18 mouse cellular contexts compared by ENCODE assay signal in the genomic region with DNA sequence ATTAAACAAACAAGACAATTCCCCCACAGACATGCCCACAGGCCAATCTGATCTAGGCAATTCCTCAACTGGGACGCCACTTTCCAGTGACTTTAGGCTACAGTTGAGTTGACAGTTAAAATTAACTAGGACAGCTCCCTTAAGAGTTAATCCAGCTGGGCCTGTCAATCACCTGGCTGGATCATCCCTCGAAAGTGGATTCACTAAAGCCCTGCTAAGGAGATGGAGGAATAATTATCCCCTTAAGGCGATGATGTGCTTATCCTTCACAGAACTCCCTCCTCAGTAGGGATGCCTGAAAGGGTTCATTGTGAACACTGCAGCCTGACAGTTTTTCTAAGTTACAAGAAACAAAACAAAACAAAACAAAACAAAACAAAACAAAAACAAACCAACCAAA. TPM values are rescaled to one million over a fixed set of nuclear protein-coding genes. Genes with fewer than 3 reads are reported as not detected.
DNase-seq lines count a peak whose midpoint lies in the region; ATAC-seq and TF ChIP-seq lines count a peak whose summit lies in the region.
"Had no signal": no experiment of that assay in that cellular context is flagged by ENCODE, and none has a peak within 500 bp of the region (broad histone marks: within the 10 kb centered on the region; RNA-seq: fewer than 3 reads in every experiment).

No protein-coding gene starts in this region.

- no peak for TF ChIP-seq POLR2A in liver, adult 2 months (IDR thresholded peaks at IDR 0.05; ENCODE audit: extremely low read depth, insufficient read depth, low read length)

- H3K27ac ChIP-seq in gastrocnemius, adult 2 months = peak overlapping the region; percentile 95
- peak overlapping the region; percentile 58; the same call in 1 of the 2 replicates for H3K27ac ChIP-seq in liver, adult 2 months (replicated peaks; ENCODE audit: insufficient read depth, low read depth, low read length)
- H3K27ac ChIP-seq in liver, embryonic 11.5 days (ENCODE audit: low read depth, low read length) = no peak overlapping the region
- H3K27ac ChIP-seq: embryonic facial prominence, embryonic 10.5 days; embryonic facial prominence, embryonic 12.5 days; forebrain, embryonic 13.5 days; forebrain, embryonic 15.5 days had no signal

- DNase-seq in gastrocnemius, adult 2 months = no peak
- no peak for DNase-seq in gastrocnemius, postnatal 10 days
- DNase-seq in liver, adult 2 months (ENCODE audit: extremely low read depth, low read depth, low spot score) = no peak
- DNase-seq in liver, embryonic 11.5 days (ENCODE audit: low spot score) = no peak
- peak; percentile 84 for DNase-seq in retina, postnatal 7 days (ENCODE audit: low read depth, low spot score)
- DNase-seq: adrenal gland, adult 8-10 months; adrenal gland, postnatal 14 days; adrenal gland, postnatal 36 days; B cell, adult 2 months had no signal

- H3K9me3 ChIP-seq in liver, embryonic 11.5 days (ENCODE audit: control insufficient read depth, low read length) = no peaks in the 10 kb centered on the region
- H3K9me3 ChIP-seq: embryonic facial prominence, embryonic 10.5 days; embryonic facial prominence, embryonic 12.5 days; forebrain, embryonic 15.5 days had no signal

- no peaks in the 10 kb centered on the region for H3K27me3 ChIP-seq in liver, adult 2 months (ENCODE audit: control insufficient read depth, insufficient read depth, low read length)
- H3K27me3 ChIP-seq in liver, embryonic 11.5 days (replicated peaks; ENCODE audit: control insufficient read depth, insufficient read depth, low read length) = no peaks in the 10 kb centered on the region
- H3K27me3 ChIP-seq: embryonic facial prominence, embryonic 12.5 days; forebrain, embryonic 13.5 days; forebrain, embryonic 15.5 days; Patski had no signal

- no peaks in the 10 kb centered on the region for H3K36me3 ChIP-seq in liver, adult 2 months (ENCODE audit: control insufficient read depth, insufficient read depth, low read length)
- no peaks in the 10 kb centered on the region for H3K36me3 ChIP-seq in liver, embryonic 11.5 days (ENCODE audit: control insufficient read depth, insufficient read depth, low read length)
- H3K36me3 ChIP-seq: embryonic facial prominence, embryonic 10.5 days; embryonic facial prominence, embryonic 12.5 days; forebrain, embryonic 15.5 days; G1E had no signal

- H3K4me2 ChIP-seq in liver, embryonic 11.5 days = no peak overlapping the region
- H3K4me2 ChIP-seq: embryonic facial prominence, embryonic 12.5 days; forebrain, embryonic 13.5 days; forebrain, embryonic 15.5 days had no signal

- 86% methylated on average over 3 of the region's 3 CpGs for WGBS in liver, adult 2 months
- 68% methylated on average over 3 of the region's 3 CpGs for WGBS in liver, embryonic 11.5 days

- H3K4me3 ChIP-seq in gastrocnemius, adult 2 months = no peak overlapping the region
- H3K4me3 ChIP-seq in liver, adult 2 months (ENCODE audit: insufficient read depth, low read depth, low read length) = no peak overlapping the region
- no peak overlapping the region for H3K4me3 ChIP-seq in liver, embryonic 11.5 days (ENCODE audit: low read depth, low read length)
- H3K4me3 ChIP-seq: embryonic facial prominence, embryonic 10.5 days; embryonic facial prominence, embryonic 12.5 days; forebrain, embryonic 13.5 days; forebrain, embryonic 15.5 days had no signal

- no peak for TF ChIP-seq CTCF in gastrocnemius, adult 2 months (IDR thresholded peaks at IDR 0.05)
- TF ChIP-seq CTCF in liver, adult 2 months (IDR thresholded peaks at IDR 0.05; ENCODE audit: low read depth, low read length) = no peak

- intact Hi-C loops in gastrocnemius, adult 2 months (cut with DNase I) = no loop called here

- no peak for ATAC-seq in liver, embryonic 11.5 days (replicated peaks; ENCODE audit: low FRiP score)
- ATAC-seq: activated CD4-positive, CD25-positive, alpha-beta regulatory T cell, adult 4 months; CD4-positive, CD25-positive, alpha-beta regulatory T cell, adult 4 months; forebrain, embryonic 13.5 days; forebrain, embryonic 15.5 days; Patski had no signal

- H3K9ac ChIP-seq in liver, adult 2 months (ENCODE audit: low read depth, low read length) = no peak overlapping the region
- no peak overlapping the region for H3K9ac ChIP-seq in liver, embryonic 11.5 days (ENCODE audit: low read depth, low read length)
- H3K9ac ChIP-seq: embryonic facial prominence, embryonic 12.5 days; forebrain, embryonic 13.5 days; forebrain, embryonic 15.5 days had no signal

- H3K79me2 ChIP-seq in liver, adult 2 months (ENCODE audit: control insufficient read depth, insufficient read depth, low read length) = no peaks in the 10 kb centered on the region

- H3K4me1 ChIP-seq in liver, adult 2 months (ENCODE audit: control insufficient read depth, insufficient read depth, low read length) = peaks cover 23% of the 10 kb centered on the region
- peaks cover 4% of the 10 kb centered on the region; the same call in 1 of the 2 replicates for H3K4me1 ChIP-seq in liver, embryonic 11.5 days (replicated peaks; ENCODE audit: control insufficient read depth, insufficient read depth, low read length)

RNA-seq across cellular contexts. Expression of gene Fxyd3, which starts 4.1 kb away (rescaled TPM):
- 1 to 10 TPM; 1.2 to 1.4 TPM for total RNA-seq in gastrocnemius, adult 2 months (2021)
- total RNA-seq in gastrocnemius, postnatal 10 days (2021) = 1 to 10 TPM; 2.9 TPM
- 0.27 and 0.46 TPM in 2 replicates for total RNA-seq in liver, adult 2 months (2014; rRNA removed)
- 0.50 and 0.83 TPM in 2 replicates for polyA plus RNA-seq in liver, adult 2 months (2012; rRNA removed)
- 1.2 and 1.7 TPM in 2 replicates for polyA plus RNA-seq in liver, embryonic 11.5 days (2014; fragmentation: Nextera tagmentation; extraction: Ambion mirVana)
- total RNA-seq: CH12.LX had no signal
- polyA plus RNA-seq: activated CD4-positive, CD25-positive, alpha-beta regulatory T cell, adult 4 months; forebrain, embryonic 13.5 days; forebrain, embryonic 15.5 days; G1E; Patski had no signal

RNA-seq across cellular contexts. Expression of gene Lgi4, which starts 21.5 kb away (rescaled TPM):
- 1 to 10 TPM; 2.4 to 3.3 TPM for total RNA-seq in gastrocnemius, adult 2 months (2021)
- 1 to 10 TPM; 8.4 to 9.9 TPM for total RNA-seq in gastrocnemius, postnatal 10 days (2021)
- 0.07 and 0.18 TPM in 2 replicates for total RNA-seq in liver, adult 2 months (2014; rRNA removed)
- 0.04 and 0.09 TPM in 2 replicates for polyA plus RNA-seq in liver, adult 2 months (2012; rRNA removed)
- 0.30 and 0.45 TPM in 2 replicates for polyA plus RNA-seq in liver, embryonic 11.5 days (2014; fragmentation: Nextera tagmentation; extraction: Ambion mirVana)
- total RNA-seq: CH12.LX had no signal
- polyA plus RNA-seq: CD4-positive, CD25-positive, alpha-beta regulatory T cell, adult 4 months; G1E had no signal

RNA-seq across cellular contexts. Expression of gene Fxyd1, which starts 23.6 kb away (rescaled TPM):
- 1,000 to 10,000 TPM in 1 of 2 experiments, 100 to 1,000 TPM in 1; 944 to 1,010 TPM for total RNA-seq in gastrocnemius, adult 2 months (2021)
- 1,000 to 10,000 TPM; 1,112 to 1,150 TPM for total RNA-seq in gastrocnemius, postnatal 10 days (2021)
- 127 and 154 TPM in 2 replicates for total RNA-seq in liver, adult 2 months (2014; rRNA removed)
- 1,507 and 1,555 TPM in 2 replicates for polyA plus RNA-seq in liver, adult 2 months (2012; rRNA removed)
- polyA plus RNA-seq in liver, embryonic 11.5 days (2014; fragmentation: Nextera tagmentation; extraction: Ambion mirVana) = 23.5 and 35.8 TPM in 2 replicates
- total RNA-seq: CH12.LX, G1E had no signal
- polyA plus RNA-seq: activated CD4-positive, CD25-positive, alpha-beta regulatory T cell, adult 4 months; CD4-positive, CD25-positive, alpha-beta regulatory T cell, adult 4 months; G1E; Patski had no signal

RNA-seq across cellular contexts. Expression of gene Fxyd7, which starts 29.3 kb away (rescaled TPM):
- total RNA-seq in gastrocnemius, adult 2 months (2021) = 1 to 10 TPM; 1.4 to 1.6 TPM
- 1 to 10 TPM; 2.4 to 2.6 TPM for total RNA-seq in gastrocnemius, postnatal 10 days (2021)
- 0.47 TPM in 1 of 2 replicates, not detected in the other for total RNA-seq in liver, adult 2 months (2014; rRNA removed)
- polyA plus RNA-seq in liver, adult 2 months (2012; rRNA removed) = 0.40 and 0.92 TPM in 2 replicates
- 1.9 and 2.6 TPM in 2 replicates for polyA plus RNA-seq in liver, embryonic 11.5 days (2014; fragmentation: Nextera tagmentation; extraction: Ambion mirVana)
- total RNA-seq: CH12.LX, G1E had no signal
- polyA plus RNA-seq: activated CD4-positive, CD25-positive, alpha-beta regulatory T cell, adult 4 months; CD4-positive, CD25-positive, alpha-beta regulatory T cell, adult 4 months; G1E; Patski had no signal

RNA-seq across cellular contexts. Expression of gene Hpn, which starts 34.5 kb away (rescaled TPM):
- 10 to 100 TPM; 14.0 to 15.9 TPM for total RNA-seq in gastrocnemius, adult 2 months (2021)
- 1 to 10 TPM; 6.8 to 7.8 TPM for total RNA-seq in gastrocnemius, postnatal 10 days (2021)
- total RNA-seq in liver, adult 2 months (2014; rRNA removed) = 282 and 327 TPM in 2 replicates
- 883 and 920 TPM in 2 replicates for polyA plus RNA-seq in liver, adult 2 months (2012; rRNA removed)
- 36.6 and 38.3 TPM in 2 replicates for polyA plus RNA-seq in liver, embryonic 11.5 days (2014; fragmentation: Nextera tagmentation; extraction: Ambion mirVana)
- polyA plus RNA-seq: forebrain, embryonic 13.5 days; G1E had no signal
